Mouse (Mus musculus): ENCODE data around the gene Krtap4-8. TPM values are rescaled to one million over a fixed set of nuclear protein-coding genes. Genes with fewer than 3 reads are reported as not detected.
A peak's percentile ranks its signal among the peaks of the same experiment; 100 is the strongest.
"Not testable (repeated sequence)": the region's sequence is repeated elsewhere in the genome, so short reads cannot be mapped to it uniquely, and the experiment has no call there.

The Krtap4-8 gene
- polyA plus RNA-seq, 1 experiment: not detected

DNA sequence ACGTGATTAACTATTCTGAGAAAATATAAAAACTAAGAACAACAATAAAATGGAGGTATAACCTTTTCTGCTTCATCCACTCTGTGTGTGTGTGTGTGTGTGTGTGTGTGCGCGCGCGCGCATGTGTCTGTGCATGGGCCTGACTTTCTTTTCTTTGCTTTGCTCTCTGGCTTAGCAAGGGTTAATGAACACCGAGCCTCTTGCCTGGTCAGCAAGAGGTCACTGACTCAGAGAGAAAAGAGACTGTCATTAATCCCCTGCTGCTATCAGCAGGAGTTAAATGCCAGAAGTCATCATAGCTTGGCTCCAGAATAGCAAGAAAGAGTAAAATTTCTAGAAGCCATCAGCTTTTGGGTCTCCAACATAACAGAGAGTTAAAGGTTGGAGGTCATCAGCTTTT, 2.1 kb downstream of the Krtap4-8 start:
- Histone ChIP-seq H3K4me3 (ENCODE audit: insufficient read depth, poor library complexity, severe bottlenecking) (no peak overlapping the region), H3ac (ENCODE audit: control insufficient read depth, insufficient read length, low read depth) (no peak overlapping the region), H3K79me3 (ENCODE audit: low read depth) (no peaks in the 10 kb centered on the region), H3K27me3 (ENCODE audit: control insufficient read depth, insufficient read depth, insufficient read length) (no peaks in the 10 kb centered on the region), H3K79me2 (ENCODE audit: control insufficient read depth, insufficient read depth) (no peaks in the 10 kb centered on the region), H3K36me3 (ENCODE audit: control insufficient read depth, insufficient read depth) (no peaks in the 10 kb centered on the region)
- TF ChIP-seq CTCF (IDR thresholded peaks at IDR 0.05; ENCODE audit: control insufficient read depth, insufficient read depth, insufficient read length) (no peak), MYOD1 (IDR thresholded peaks at IDR 0.05; ENCODE audit: control insufficient read depth, insufficient read length, low read depth) (no peak), MAX (IDR thresholded peaks at IDR 0.05) (no peak), FOSL1 (IDR thresholded peaks at IDR 0.05; ENCODE audit: insufficient read depth, low read length, poor library complexity, severe bottlenecking) (no peak)

DNA sequence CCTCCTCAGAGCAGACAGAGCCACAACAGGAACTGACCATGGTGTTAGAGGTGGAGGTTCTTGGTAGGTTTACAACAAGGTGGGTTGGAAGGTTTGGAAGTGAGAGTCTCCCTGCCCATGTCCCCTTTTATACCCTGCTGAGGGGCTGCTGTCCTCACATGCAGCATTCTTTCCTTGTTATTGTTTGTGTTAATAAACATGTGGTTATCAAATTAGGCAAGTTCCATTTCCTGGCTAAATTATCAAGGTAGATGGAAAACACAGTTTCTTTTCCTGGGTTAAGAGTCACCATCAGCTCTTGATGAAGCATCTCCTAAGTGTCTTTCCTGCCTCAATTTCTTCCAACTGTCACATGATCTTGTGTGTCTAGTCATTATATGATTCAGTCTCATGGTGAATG, 7.7 kb downstream of the Krtap4-8 start, which contains the start of gene Gm11595:
Gene Gm11595 (minus strand): TSS at position 101 of the 400 bp plus-strand sequence.
- H3K4me3 ChIP-seq (ENCODE audit: insufficient read depth, poor library complexity, severe bottlenecking); H3K79me3 ChIP-seq (ENCODE audit: low read depth); H3K79me2 ChIP-seq (ENCODE audit: control insufficient read depth, insufficient read depth); H3K36me3 ChIP-seq (ENCODE audit: control insufficient read depth, insufficient read depth); H3K27me3 ChIP-seq (ENCODE audit: control insufficient read depth, insufficient read depth, insufficient read length); H3ac ChIP-seq (ENCODE audit: control insufficient read depth, insufficient read length, low read depth): not testable (repeated sequence)

DNA sequence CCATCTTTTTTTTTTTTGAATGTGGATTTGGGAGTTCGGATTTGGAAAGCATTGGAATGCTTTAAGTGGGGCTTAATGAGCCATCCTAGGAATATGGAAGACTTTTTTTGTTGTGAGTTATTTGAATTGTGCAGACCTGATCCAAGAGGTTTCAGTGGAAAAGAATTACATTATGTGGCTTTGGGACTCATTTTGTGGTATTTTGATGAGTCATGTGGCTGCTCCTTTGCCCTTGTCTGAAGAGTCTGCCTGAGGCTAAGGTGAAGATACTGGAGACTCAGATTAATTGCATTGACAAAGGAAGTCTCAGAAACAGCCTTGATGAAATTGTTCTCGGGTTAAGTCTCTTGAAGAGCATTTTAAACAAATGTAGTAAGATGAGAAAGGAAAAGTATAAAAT, 12.1 kb downstream of the Krtap4-8 start:
- Histone ChIP-seq H3K79me3 (ENCODE audit: low read depth) (no peaks in the 10 kb centered on the region), H3ac (ENCODE audit: control insufficient read depth, insufficient read length, low read depth) (no peak overlapping the region), H3K36me3 (ENCODE audit: control insufficient read depth, insufficient read depth) (no peaks in the 10 kb centered on the region), H3K79me2 (ENCODE audit: control insufficient read depth, insufficient read depth) (no peaks in the 10 kb centered on the region), H3K4me3 (ENCODE audit: insufficient read depth, poor library complexity, severe bottlenecking) (no peak overlapping the region), H3K27me3 (ENCODE audit: control insufficient read depth, insufficient read depth, insufficient read length) (peaks cover 5% of the 10 kb centered on the region)
- TF ChIP-seq USF1 (IDR thresholded peaks at IDR 0.05; ENCODE audit: low read depth) (peak; percentile 27), FOSL1 (IDR thresholded peaks at IDR 0.05; ENCODE audit: insufficient read depth, low read length, poor library complexity, severe bottlenecking) (peak; percentile 58), MYOD1 (IDR thresholded peaks at IDR 0.05; ENCODE audit: control insufficient read depth, insufficient read length, low read depth) (no peak)

DNA sequence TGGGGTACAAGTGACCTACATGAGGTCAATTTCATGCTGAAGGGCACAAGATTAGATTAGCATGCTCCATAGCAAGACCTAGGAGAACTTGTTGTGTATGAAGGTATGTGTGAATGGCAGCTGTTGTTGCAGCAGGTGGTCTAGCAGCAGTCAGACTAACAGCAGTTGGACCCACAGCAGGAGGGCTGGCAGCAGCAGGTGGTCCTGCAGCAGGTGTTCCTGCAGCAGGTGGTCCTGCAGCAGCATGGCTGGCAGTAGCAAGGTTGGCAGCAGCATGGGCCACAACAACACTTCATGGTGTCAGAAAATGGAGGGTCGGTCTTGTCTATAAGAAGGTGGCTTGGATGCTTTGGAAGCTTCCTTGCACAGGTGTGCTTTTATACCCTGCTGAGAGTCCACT, 21.6 kb downstream of the Krtap4-8 start:
- H3ac ChIP-seq (ENCODE audit: control insufficient read depth, insufficient read length, low read depth): no peak overlapping the region
- no peaks in the 10 kb centered on the region for H3K36me3 ChIP-seq (ENCODE audit: control insufficient read depth, insufficient read depth)
- no peaks in the 10 kb centered on the region for H3K79me3 ChIP-seq (ENCODE audit: low read depth)
- no peak overlapping the region for H3K4me3 ChIP-seq (ENCODE audit: insufficient read depth, poor library complexity, severe bottlenecking)
- no peak for TF ChIP-seq CTCF (IDR thresholded peaks at IDR 0.05; ENCODE audit: control insufficient read depth, insufficient read depth, insufficient read length)
- TF ChIP-seq CEBPB (IDR thresholded peaks at IDR 0.05; ENCODE audit: low read depth): no peak
- no peak for TF ChIP-seq FOSL1 (IDR thresholded peaks at IDR 0.05; ENCODE audit: insufficient read depth, low read length, poor library complexity, severe bottlenecking)
- no peak for TF ChIP-seq MYOD1 (IDR thresholded peaks at IDR 0.05; ENCODE audit: control insufficient read depth, insufficient read length, low read depth)
- TF ChIP-seq USF1 (IDR thresholded peaks at IDR 0.05; ENCODE audit: low read depth): no peak
- no peak for TF ChIP-seq MYOG (IDR thresholded peaks at IDR 0.05; ENCODE audit: control insufficient read depth, extremely low read depth, insufficient read length)
- TF ChIP-seq MAX (IDR thresholded peaks at IDR 0.05): no peak
- H3K27me3 ChIP-seq (ENCODE audit: control insufficient read depth, insufficient read depth, insufficient read length): peaks cover 3% of the 10 kb centered on the region
- no peaks in the 10 kb centered on the region for H3K79me2 ChIP-seq (ENCODE audit: control insufficient read depth, insufficient read depth)

DNA sequence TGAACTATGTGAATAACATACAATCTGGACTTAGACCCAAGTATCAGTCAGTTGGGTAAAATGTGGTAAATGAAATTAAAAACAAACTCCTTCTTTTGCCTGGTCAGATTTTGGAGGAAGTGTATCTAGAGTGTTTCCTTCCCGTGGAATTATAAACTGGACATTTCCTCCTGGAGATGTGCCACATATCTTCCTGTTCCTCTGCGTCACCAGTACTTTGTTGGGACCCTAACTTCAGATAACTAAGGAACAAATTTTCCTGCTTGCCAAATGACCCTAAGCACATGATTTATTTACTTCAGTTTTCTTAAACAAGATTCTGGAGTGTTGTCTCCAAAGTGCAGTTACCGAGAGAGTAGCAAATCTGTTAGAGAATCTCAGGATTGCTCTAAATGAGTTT, 36.5 kb downstream of the Krtap4-8 start:
- TF ChIP-seq MAX (IDR thresholded peaks at IDR 0.05) (no peak), CEBPB (IDR thresholded peaks at IDR 0.05; ENCODE audit: low read depth) (no peak), MYOD1 (IDR thresholded peaks at IDR 0.05; ENCODE audit: control insufficient read depth, insufficient read length, low read depth) (no peak), MYOG (IDR thresholded peaks at IDR 0.05; ENCODE audit: control insufficient read depth, extremely low read depth, insufficient read length) (no peak), CTCF (IDR thresholded peaks at IDR 0.05; ENCODE audit: control insufficient read depth, insufficient read depth, insufficient read length) (no peak), FOSL1 (IDR thresholded peaks at IDR 0.05; ENCODE audit: insufficient read depth, low read length, poor library complexity, severe bottlenecking) (no peak), USF1 (IDR thresholded peaks at IDR 0.05; ENCODE audit: low read depth) (no peak)
- no peak overlapping the region for H3ac ChIP-seq (ENCODE audit: control insufficient read depth, insufficient read length, low read depth)
- H3K4me3 ChIP-seq (ENCODE audit: insufficient read depth, poor library complexity, severe bottlenecking): no peak overlapping the region
- H3K79me2 ChIP-seq (ENCODE audit: control insufficient read depth, insufficient read depth): no peaks in the 10 kb centered on the region
- H3K36me3 ChIP-seq (ENCODE audit: control insufficient read depth, insufficient read depth): no peaks in the 10 kb centered on the region
- H3K79me3 ChIP-seq (ENCODE audit: low read depth): no peaks in the 10 kb centered on the region
- H3K27me3 ChIP-seq (ENCODE audit: control insufficient read depth, insufficient read depth, insufficient read length): peaks cover 10% of the 10 kb centered on the region

DNA sequence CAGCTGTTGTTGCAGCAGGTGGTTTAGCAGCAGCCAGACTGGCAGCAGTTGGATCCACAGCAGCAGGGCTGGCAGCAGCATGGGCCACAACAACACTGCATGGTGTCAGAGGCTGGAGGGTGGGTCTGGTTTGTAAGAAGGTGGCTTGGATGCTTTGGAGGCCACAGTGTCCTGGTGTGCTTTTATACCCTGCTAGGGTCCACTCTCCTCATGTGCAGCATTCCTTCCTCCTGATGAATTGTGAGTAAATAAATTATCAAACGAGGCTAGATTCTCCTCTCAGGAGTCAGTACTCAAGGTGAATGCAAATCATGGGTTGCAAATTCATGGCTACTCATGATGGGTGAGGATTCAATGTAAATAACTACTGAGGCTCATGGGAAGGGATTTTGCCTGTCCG, 46.3 kb downstream of the Krtap4-8 start, which contains the start of gene Gm14180:
Gene Gm14180 (minus strand): TSS at position 101 of the 400 bp plus-strand sequence.
- Histone ChIP-seq H3K36me3 (ENCODE audit: control insufficient read depth, insufficient read depth) (no peaks in the 10 kb centered on the region), H3K27me3 (ENCODE audit: control insufficient read depth, insufficient read depth, insufficient read length) (no peaks in the 10 kb centered on the region), H3K79me3 (ENCODE audit: low read depth) (no peaks in the 10 kb centered on the region), H3K79me2 (ENCODE audit: control insufficient read depth, insufficient read depth) (no peaks in the 10 kb centered on the region), H3ac (ENCODE audit: control insufficient read depth, insufficient read length, low read depth) (no peak within 1 kb of the TSS), H3K4me3 (ENCODE audit: insufficient read depth, poor library complexity, severe bottlenecking) (no peak within 1 kb of the TSS)
- TF ChIP-seq FOSL1 (IDR thresholded peaks at IDR 0.05; ENCODE audit: insufficient read depth, low read length, poor library complexity, severe bottlenecking): no peak
- no peak for TF ChIP-seq MAX (IDR thresholded peaks at IDR 0.05)

Other genes with a start within 250 kb of the Krtap4-8 start
- gene Krt40, start 237.5 kb downstream of the Krtap4-8 start, polyA plus RNA-seq (2012; fragmentation: generic; extraction: Trizol): not detected
- not detected for gene Krtap3-3, start 229.8 kb downstream of the Krtap4-8 start, polyA plus RNA-seq (2012; fragmentation: generic; extraction: Trizol)
- gene Krtap3-2, start 223.9 kb downstream of the Krtap4-8 start, polyA plus RNA-seq (2012; fragmentation: generic; extraction: Trizol): not detected
- not detected for gene Gm11939, start 221.2 kb downstream of the Krtap4-8 start, polyA plus RNA-seq (2012; fragmentation: generic; extraction: Trizol)
- not detected for gene Krtap3-1, start 214.1 kb downstream of the Krtap4-8 start, polyA plus RNA-seq (2012; fragmentation: generic; extraction: Trizol)
- 0.04 TPM for gene Krtap1-5, start 199.7 kb downstream of the Krtap4-8 start, polyA plus RNA-seq (2012; fragmentation: generic; extraction: Trizol)
- not detected for gene Krtap1-4, start 197.1 kb downstream of the Krtap4-8 start, polyA plus RNA-seq (2012; fragmentation: generic; extraction: Trizol)
- gene Krtap1-3, start 189.4 kb downstream of the Krtap4-8 start, polyA plus RNA-seq (2012; fragmentation: generic; extraction: Trizol): not detected
- gene Krtap9-3, start 182.6 kb downstream of the Krtap4-8 start, polyA plus RNA-seq (2012; fragmentation: generic; extraction: Trizol): not detected
- not detected for gene Gm11938, start 177.4 kb downstream of the Krtap4-8 start, polyA plus RNA-seq (2012; fragmentation: generic; extraction: Trizol)
- not detected for gene Gm11937, start 170.5 kb downstream of the Krtap4-8 start, polyA plus RNA-seq (2012; fragmentation: generic; extraction: Trizol)
- not detected for gene Krtap2-4, start 165.9 kb downstream of the Krtap4-8 start, polyA plus RNA-seq (2012; fragmentation: generic; extraction: Trizol)
- not detected for gene Gm11562, start 160.3 kb downstream of the Krtap4-8 start, polyA plus RNA-seq (2012; fragmentation: generic; extraction: Trizol)
- not detected for gene Krtap4-1, start 152.5 kb downstream of the Krtap4-8 start, polyA plus RNA-seq (2012; fragmentation: generic; extraction: Trizol)
- gene Krtap4-2, start 145.6 kb downstream of the Krtap4-8 start, polyA plus RNA-seq (2012; fragmentation: generic; extraction: Trizol): not detected
- gene Krtap4-7, start 136.6 kb downstream of the Krtap4-8 start, polyA plus RNA-seq (2012; fragmentation: generic; extraction: Trizol): not detected
- gene Gm11555, start 130.5 kb downstream of the Krtap4-8 start, polyA plus RNA-seq (2012; fragmentation: generic; extraction: Trizol): not detected
- gene Gm11563, start 121.7 kb downstream of the Krtap4-8 start, polyA plus RNA-seq (2012; fragmentation: generic; extraction: Trizol): not detected
- not detected for gene Krtap4-6, start 114.7 kb downstream of the Krtap4-8 start, polyA plus RNA-seq (2012; fragmentation: generic; extraction: Trizol)
- not detected for gene Gm14190, start 90.0 kb downstream of the Krtap4-8 start, polyA plus RNA-seq (2012; fragmentation: generic; extraction: Trizol)
- not detected for gene Gm14180, start 46.4 kb downstream of the Krtap4-8 start, polyA plus RNA-seq (2012; fragmentation: generic; extraction: Trizol)
- gene Gm11595, start 7.8 kb downstream of the Krtap4-8 start, polyA plus RNA-seq (2012; fragmentation: generic; extraction: Trizol): not detected
- gene Krtap4-9, start 4.5 kb upstream of the Krtap4-8 start, polyA plus RNA-seq (2012; fragmentation: generic; extraction: Trizol): not detected
- gene Gm11596, start 12.8 kb upstream of the Krtap4-8 start, polyA plus RNA-seq (2012; fragmentation: generic; extraction: Trizol): not detected
- not detected for gene Gm11569, start 18.2 kb upstream of the Krtap4-8 start, polyA plus RNA-seq (2012; fragmentation: generic; extraction: Trizol)
- not detected for gene Gm11554, start 23.7 kb upstream of the Krtap4-8 start, polyA plus RNA-seq (2012; fragmentation: generic; extraction: Trizol)
- gene Krtap4-13, start 29.2 kb upstream of the Krtap4-8 start, polyA plus RNA-seq (2012; fragmentation: generic; extraction: Trizol): not detected
- not detected for gene Gm11564, start 35.0 kb upstream of the Krtap4-8 start, polyA plus RNA-seq (2012; fragmentation: generic; extraction: Trizol)
- gene 2300003K06Rik, start 57.4 kb upstream of the Krtap4-8 start, polyA plus RNA-seq (2012; fragmentation: generic; extraction: Trizol): not detected
- not detected for gene Krtap4-16, start 70.9 kb upstream of the Krtap4-8 start, polyA plus RNA-seq (2012; fragmentation: generic; extraction: Trizol)
- not detected for gene Gm11568, start 77.2 kb upstream of the Krtap4-8 start, polyA plus RNA-seq (2012; fragmentation: generic; extraction: Trizol)
- gene Gm11559, start 83.8 kb upstream of the Krtap4-8 start, polyA plus RNA-seq (2012; fragmentation: generic; extraction: Trizol): not detected
- gene Krtap9-1, start 92.7 kb upstream of the Krtap4-8 start, polyA plus RNA-seq (2012; fragmentation: generic; extraction: Trizol): not detected
- not detected for gene Gm11567, start 98.5 kb upstream of the Krtap4-8 start, polyA plus RNA-seq (2012; fragmentation: generic; extraction: Trizol)
- gene Krtap31-1, start 127.2 kb upstream of the Krtap4-8 start, polyA plus RNA-seq (2012; fragmentation: generic; extraction: Trizol): not detected
- not detected for gene Gm11565, start 134.0 kb upstream of the Krtap4-8 start, polyA plus RNA-seq (2012; fragmentation: generic; extraction: Trizol)
- not detected for gene Krtap31-2, start 155.6 kb upstream of the Krtap4-8 start, polyA plus RNA-seq (2012; fragmentation: generic; extraction: Trizol)
- not detected for gene Krtap9-5, start 167.8 kb upstream of the Krtap4-8 start, polyA plus RNA-seq (2012; fragmentation: generic; extraction: Trizol)
- gene Krtap29-1, start 198.3 kb upstream of the Krtap4-8 start, polyA plus RNA-seq (2012; fragmentation: generic; extraction: Trizol): not detected
- not detected for gene Krtap16-1, start 205.9 kb upstream of the Krtap4-8 start, polyA plus RNA-seq (2012; fragmentation: generic; extraction: Trizol)
- not detected for gene Krtap17-1, start 213.3 kb upstream of the Krtap4-8 start, polyA plus RNA-seq (2012; fragmentation: generic; extraction: Trizol)
- 0.02 TPM for gene Krt33a, start 235.5 kb upstream of the Krtap4-8 start, polyA plus RNA-seq (2012; fragmentation: generic; extraction: Trizol)
- gene Krt33b, start 249.2 kb upstream of the Krtap4-8 start, polyA plus RNA-seq (2012; fragmentation: generic; extraction: Trizol): not detected

All from C2C12 (cell line).